Mouse (Mus musculus) T-cell, adult 2 months (primary cell): ENCODE results near the gene Cc2d2b.

Experiments
- DNase-seq: peaks from one replicate; pipeline ENCODE4 v3.0.0; 2022; ENCODE audit warnings: low spot score

Gene Cc2d2b

DNA sequence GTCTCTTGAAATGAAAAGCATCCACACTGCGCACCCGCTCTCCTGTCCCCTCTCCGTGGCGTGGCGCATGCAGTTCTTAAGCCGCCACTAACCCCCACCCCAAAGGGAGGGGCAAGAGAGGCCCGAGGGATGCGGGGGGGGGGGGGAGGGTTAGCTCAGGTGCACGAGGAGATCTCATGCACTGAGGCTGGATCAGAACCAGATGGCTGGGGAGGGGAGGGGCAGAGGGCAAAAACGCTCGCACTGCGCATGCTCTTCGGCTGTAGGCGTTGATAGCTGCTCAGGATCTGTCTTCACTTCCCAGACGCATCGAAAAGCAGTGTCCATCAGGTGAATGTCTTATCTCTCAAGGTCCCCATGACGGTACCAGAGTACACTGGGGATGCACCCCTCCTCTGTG, at the start of gene Cc2d2b:
Cc2d2b (plus strand) TSS at position 195 of the 400 bp plus-strand sequence.
- DNase-seq = no peak

DNA sequence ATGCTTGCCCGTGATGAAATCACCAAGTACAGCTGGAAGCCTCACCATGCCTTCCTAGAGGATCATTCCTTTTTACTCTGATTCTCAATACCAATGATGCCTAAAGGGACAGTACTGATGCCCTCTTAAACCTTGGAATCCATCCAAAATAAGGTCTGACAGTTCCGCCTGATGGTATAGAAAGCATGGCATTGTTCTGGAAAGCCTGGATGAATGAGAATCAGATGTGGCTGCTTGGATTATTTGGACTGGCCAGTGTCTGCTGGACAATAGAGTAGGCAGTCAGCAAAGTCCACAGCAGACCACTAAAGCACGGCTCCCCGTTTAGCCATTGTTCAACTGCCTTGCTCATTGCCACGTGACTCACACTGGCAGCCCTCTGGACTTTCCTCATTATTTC, 48.7 kb upstream of the Cc2d2b start:
- no peak for DNase-seq

DNA sequence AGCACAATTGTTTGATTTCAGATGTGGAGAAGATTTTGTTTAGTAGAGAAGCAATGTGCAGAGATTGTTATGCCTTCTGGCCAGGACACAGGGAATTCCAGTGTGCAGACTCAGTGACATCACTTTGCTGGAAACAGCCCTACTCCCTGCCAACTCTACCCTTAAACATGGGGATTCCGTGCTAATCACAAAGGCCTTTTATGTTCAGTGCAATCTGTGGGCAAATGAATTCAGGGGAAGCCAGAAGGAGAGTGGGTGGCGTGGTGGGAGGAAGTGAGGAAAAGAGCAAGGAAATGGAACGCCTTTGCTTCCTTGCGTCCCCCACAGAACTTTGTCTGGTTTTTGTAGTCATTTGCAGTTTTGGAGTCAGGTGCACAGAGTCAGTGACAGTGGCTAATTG, 46.1 kb upstream of the Cc2d2b start:
- no peak for DNase-seq

DNA sequence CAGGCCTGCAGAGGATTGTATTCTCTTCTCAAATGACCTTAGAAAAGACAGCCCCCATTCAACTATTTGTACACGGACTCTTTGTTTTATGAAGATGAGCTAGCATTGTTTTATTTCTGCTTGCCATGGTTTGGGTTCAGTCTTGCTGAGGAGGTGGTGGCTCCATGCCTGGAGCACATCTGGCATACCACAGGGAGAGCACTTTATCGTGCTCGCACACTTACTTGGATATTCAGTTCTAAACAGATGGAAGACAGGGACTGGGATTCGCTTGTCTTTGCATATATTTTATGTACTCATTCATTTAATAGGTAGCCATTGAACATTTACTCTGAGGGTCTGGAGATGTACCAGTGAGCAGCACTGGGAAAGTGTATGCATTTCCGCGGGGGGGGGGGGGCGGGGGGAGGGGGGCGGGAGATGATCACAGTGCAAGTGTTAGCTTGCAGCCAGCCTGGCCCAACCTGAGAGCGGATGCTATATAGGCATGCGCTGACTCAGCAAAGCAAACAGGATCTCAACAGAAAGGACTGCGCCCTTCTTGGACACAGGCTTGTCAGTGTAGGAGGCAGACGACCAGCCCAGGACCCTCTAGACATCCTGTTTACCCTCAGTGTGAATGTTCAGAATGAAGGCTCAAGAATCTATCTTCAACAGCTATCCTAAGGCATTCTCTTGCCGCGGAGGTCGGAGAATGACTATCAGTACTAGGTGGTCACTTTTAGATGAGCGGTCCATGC, 35.5 kb upstream of the Cc2d2b start:
- DNase-seq = no peak

DNA sequence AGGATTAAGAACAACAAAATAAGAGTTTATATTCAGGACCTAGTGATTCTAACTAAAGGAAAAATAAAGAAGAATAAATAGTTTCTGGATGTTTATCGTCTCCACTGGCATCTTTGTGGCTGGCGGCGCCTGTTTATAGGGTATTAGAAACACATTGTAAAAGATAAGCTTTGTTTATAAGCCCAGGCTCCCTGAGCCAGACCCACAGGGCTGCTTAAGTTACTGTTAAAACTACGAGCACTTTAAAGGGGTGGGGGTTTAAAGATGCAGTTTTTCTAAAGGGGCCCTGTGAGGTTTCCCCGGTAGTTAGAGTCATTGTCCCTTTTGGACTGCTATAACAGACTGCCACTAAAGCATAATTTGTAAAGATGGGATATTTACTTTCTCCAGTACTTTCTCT, 33.9 kb upstream of the Cc2d2b start:
- no peak for DNase-seq

DNA sequence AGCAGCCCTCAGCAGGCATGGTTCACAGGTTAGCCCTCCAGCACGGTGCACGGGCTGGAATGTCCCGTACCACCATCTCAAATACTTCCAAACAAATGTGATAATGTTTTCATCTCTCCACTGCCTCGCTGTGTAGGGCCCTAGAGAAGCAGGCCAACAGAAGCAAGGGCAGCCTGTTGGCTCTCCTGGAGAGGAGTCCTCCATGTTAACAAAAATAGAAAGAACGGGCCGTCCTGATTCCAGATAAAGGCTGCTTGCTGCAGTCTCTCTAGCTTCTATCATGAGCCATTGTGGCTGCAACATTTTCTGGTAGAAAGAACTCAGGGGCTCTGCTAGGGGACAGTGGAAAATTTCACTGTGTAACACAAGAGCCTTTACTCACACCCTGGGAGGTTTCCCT, 31.6 kb upstream of the Cc2d2b start:
- DNase-seq = no peak

DNA sequence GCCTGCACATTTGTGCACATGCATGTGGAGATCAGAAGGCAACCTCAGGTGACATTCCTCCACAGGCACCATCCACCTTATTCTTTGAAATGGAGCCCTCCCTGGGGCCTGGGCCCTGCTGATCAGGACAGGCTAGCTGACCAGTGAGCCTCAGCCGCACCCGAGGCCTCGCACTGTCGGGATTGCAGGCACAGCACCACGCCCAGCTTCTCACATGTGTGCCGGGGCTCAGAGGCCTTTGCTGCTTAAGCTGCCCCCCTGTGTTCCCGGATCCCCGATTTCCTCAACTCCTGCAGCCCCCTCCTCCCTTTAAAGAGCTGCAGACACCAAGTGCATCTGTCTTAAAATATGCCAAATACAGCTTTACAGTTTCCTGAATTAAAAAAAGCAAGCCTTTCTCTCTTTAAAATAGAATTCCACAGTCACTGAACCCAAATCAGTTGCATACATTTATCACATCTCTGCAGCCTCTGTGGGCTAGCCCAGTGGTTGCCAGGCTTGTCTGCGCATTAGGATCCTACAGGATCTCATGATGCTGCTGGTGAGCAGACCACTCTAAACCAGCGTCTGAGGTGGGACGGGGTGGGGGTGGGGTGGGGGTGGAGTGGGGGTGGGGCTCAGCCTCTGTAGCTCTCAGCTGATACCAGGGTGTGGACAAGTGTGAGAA, 29.0 kb upstream of the Cc2d2b start:
- no peak for DNase-seq

DNA sequence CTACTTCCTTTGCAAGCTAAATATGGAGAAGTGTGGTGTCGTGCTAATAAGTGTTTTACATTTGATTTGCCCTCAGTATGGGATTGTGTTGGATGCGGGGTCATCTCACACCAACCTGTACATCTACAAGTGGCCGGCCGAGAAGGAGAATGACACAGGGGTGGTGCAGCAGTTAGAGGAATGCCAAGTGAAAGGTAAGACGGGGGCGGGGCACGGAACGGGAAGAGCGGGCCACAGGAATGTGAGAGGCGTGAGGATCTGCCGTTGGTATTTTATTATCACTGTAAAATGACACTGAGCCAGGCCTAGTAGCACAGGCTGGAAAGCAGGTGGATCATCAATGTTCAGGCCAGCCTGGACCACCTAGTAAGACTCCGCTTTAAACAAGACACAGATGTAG, 28.2 kb upstream of the Cc2d2b start:
- no peak for DNase-seq

DNA sequence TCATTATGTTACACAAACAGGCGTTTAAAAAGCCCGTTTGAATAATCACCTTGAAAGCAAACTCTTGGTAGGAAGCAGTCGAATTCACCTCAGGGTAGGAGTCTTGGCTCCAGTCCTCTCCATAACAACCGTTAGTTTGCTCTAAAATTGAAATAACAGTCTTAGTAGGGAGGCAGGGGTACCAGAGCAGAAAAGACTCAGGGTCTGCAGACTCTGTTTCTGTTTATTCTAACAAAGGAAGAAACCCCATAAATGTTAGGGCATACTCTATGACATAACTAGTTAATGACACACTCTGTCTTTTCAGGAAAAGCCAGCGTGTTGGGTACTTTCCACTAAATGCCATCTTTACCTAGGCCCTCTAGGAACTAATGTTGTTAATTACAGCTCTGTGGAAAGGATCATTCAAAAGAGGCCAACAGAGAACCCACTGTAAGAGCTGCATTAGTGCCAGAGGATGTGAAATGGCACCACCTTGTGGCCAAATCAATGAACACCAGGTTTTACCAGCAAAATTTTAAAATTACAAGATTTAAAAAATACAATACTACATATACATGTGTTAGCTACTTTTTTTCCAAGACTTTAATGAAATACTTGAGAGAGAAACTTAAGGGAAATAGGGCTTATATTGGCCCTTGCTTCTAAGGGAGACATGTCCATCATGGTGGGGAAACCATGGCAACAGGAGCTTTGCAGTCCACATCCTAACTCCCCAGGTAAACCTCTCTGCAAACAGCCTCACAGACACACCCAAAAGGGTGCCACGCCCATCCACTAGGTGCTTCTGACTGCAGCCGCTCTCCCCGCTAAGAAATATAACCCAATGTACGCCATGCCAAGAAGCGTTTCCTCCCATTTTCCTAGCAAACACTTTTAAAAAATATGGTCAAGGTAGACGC, 26.2 kb upstream of the Cc2d2b start:
- peak; percentile 62 for DNase-seq

DNA sequence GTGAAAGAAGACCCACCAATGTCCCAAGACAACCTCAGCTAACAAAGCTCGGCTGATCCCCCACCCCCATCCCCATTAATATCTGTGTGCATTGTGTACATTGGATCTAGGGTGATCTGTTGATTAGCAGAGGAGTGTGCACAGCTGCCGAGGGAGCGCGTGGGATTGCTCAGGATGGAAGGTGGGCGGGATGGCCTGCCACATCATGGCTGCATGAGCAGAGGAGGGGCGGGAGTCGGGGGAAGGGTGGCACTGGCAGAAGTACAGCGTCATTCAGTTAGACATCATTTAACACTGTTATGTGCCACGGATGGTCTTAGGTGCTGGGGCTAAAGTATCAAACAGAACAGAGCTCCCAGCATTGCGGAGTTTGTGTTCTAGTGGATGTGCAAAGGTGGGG, 25.0 kb upstream of the Cc2d2b start:
- DNase-seq = no peak

DNA sequence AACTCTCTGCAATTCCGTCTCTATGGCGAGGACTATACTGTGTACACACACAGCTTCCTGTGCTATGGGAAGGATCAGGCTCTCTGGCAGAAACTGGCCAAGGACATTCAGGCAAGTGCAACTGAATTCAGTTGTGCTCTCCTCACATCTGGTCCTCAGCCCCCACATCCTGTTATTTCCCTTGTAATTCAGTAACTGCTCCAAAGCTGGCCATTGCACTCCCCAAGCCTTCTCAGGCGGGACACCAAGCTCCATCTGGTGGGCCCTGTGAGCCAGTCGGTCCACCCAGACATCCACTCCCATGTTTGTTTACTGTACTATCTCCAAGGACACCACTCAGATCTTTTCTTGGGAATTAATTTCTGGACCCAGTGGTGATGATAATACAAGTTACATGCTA, 22.4 kb upstream of the Cc2d2b start:
- DNase-seq = no peak

DNA sequence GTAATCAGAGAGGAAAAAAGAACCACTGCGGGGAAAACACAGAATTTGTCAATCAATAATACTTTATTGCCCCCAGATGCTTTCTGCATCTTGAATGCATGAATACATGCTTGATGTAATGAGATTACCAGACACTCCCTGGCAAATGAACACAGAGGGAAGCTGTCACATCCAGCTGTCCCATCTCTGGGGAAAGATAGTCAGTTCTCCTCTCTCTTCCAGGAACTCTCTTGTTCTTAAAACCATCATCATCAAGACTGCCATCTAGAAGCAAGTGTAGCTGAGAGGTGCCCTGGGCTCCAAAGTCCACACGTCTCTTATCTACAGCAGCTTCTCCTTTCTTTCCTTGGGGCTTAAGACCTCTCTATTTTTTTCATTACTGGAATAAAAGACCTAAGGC, 21.9 kb upstream of the Cc2d2b start:
- no peak for DNase-seq

DNA sequence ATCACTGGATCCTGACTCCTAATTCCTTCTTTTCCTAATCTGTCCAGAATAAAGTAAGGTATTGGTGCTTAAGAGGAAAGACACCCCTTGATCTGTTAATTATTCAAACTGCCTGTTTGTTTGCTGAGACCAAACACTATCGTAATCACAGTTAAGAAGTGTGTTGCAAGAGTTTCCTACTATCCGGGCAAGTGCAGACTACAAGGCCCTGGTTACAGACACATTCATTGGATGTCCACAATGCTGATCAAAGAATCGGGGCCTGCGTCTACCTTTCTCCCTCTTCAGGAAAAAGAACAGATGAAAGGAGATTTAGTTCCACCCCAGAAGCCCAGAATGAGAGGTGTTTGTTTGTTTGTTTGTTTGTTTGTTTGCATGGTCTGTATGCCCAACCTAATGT, 20.3 kb upstream of the Cc2d2b start:
- DNase-seq = no peak

DNA sequence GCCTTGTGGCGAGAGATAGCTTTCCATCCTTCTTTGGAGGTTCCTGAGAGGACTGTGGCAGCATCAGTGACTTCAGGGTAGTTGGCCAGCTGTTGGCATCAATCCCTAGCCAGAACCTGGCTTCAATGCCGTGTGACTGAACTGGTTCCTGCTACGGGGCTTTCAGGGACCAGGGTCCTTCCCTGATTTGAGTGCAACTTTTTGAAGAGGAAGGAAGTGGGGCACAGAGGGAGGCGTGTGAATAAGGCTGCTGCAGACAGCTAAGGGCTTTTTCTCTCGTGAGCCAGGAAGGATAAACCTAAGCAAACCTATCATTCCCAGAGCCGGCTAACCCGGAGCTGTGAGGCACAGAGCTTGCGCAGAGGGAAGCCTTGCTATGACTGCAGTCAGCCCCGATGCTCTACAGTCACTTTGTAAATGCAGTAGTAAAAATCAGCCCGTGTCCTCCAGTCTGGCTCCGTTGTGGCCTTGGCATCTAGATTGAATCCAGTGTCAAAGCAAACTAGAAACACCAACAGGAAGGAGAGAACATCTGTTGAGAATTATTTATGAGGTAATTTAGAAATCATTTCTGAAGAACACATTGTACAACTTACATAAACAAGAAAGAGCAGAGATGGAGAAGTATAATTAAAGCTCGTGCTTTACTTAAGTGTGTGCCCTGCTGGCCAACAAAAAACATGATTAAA, 19.7 kb upstream of the Cc2d2b start:
- DNase-seq = no peak

DNA sequence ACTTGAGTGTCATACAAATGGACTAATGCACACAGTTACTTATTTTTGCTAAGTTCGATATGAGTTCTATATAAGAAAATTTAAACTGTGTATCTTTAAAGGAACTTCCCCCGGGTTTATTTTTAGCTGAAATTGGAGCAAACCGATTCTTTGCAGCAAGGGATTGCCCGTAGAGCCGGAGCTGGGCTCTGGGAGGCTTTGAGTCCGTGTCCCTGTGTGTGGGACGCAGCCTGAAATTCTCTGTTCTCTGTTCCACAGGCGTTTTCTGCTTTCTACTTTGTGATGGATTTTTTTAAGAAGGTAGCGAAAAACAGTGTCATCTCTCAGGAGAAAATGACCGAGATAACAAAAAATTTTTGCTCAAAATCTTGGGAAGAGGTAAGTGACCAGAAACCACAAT, 15.1 kb upstream of the Cc2d2b start:
- no peak for DNase-seq

DNA sequence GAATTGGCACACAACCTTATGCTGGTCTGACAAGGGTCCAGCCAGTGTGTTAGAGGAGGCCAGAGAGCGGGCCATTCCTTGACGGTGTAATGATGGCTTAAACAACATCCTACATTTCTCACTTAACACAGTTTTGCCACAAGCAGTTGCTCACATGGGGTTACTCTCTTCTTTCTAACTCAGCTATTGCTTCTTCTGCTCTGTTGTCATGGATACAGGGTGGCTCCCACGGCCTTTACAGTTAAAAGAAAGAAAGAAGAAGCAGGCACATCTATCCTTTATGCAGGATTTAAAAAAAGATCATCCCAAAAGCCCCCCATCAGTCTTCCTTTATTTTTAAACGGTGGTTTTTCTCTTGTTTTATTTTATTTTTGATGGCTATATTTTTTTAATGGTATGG, 14.7 kb upstream of the Cc2d2b start:
- no peak for DNase-seq

DNA sequence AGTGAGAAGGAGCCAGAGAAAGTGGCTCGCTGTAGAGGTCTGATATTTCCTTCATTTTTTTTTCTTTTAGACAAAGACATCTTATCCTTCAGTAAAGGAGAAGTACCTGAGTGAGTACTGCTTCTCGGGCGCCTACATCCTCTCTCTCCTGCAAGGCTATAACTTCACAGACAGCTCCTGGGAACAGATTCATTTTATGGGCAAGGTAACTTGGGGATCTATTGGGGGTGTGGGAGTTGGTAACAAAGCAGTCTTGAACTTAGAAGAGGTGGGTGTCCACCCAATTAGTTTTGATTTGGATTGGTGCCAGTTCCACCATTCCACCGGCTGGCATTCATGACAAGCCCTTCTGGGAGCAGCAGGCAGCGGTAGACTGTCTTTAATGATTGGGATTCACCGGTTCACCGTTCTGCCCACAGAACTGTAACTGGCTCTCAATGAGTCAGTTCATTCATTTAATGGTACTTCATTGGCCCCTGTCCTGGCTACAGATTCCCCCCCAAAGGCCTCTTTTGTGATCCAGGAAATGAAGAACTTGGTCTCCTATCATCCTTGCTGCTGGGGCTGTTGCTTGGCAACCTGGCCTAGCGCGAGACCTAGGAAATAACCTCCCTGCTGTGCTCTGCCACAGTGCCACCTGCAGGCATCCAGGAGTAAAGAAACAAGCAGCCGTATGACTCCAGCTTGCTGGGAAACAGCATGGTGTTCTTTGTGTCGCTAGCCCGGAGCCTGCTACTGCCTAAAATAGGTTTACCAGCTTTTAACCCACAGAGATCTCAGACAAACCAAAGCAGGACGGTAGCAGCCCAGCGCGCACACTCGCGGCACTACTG, 11.7 kb upstream of the Cc2d2b start:
- peak; percentile 61 for DNase-seq

DNA sequence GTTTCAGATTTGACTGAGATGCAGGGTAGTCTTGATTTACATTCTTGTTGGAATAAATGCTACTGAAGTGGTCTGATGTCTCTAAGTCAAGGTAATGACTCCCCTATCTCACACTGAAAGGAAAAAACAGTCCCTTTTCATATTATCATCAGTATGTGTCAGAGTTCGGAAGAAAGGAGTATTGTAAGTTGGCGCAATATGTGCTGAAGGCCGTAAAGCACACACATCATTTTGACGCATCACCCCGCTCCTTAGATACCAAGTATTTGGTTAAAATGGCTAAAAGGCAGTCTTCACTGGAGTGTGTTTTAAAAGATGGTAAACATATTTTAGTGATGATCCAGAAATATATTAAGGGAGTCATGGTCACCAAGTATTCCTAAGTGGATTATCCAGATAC, 10.9 kb upstream of the Cc2d2b start:
- DNase-seq = no peak

DNA sequence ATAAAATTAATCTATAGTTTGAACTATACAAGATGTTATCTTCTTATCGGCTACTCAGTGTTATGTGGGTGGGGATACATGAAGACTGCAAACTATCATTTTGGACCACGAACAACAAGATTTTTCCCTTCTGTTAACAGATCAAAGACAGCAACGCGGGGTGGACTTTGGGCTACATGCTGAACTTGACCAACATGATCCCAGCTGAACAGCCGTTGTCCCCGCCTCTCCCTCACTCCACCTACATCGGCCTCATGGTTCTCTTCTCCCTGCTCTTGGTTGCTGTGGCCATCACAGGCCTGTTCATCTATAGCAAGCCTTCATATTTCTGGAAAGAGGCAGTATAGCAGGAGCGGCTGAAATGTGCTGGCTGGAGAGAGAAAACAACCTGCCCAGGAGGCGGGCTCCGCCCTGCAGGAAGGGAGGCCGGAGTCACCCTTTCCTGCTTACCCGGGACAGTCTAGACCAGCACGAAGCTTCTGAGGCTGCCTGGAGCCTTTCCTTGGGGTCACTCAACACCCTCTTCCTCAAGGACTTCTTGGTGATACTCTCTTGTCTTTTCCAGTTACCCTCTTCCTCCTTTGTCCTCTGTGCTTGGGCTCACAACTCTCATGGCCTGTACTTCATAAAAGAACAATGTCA, 9.7 kb upstream of the Cc2d2b start:
- no peak for DNase-seq

DNA sequence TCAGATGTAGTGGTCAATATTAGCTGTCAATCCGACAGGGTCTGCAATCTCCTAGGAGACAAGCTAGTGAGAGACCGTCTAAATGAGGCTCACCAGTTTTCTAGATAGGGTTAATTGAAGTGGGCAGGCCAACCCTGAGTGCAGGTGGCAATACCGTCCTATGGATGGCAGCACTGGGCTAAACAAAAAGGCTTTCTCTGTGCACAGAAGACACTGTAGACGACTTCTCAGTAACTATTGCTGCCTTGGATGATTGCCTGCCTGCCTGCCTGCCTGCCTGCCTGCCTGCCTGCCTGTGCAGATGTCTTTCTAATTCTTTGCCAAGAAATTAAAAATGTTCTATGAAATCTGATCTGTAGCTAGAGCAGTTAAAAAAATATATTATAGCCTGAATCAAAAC, 1.9 kb upstream of the Cc2d2b start:
- DNase-seq = no peak

DNA sequence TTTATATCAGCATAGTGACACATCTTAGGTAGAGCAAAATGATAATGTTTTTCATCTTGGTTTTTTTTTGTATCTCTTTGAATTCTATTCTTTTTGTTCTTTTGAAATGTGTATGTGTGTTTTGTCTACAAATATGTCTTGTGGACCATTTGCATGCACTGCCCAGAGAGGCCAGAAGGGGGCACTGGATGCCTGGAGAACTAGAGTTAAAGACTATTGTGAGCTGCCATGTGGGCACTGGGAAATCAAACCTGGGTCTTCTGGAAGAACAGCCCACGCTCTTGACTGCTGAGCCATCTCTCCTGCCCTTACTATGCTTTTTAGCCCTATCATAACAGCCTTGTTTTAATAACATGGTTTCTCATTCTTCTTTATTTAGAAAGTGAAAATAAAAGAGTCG, 5.8 kb downstream of the Cc2d2b start:
- peak; percentile 67 for DNase-seq
